Mouse (Mus musculus) megakaryocyte-erythroid progenitor cell, adult 5-6 weeks (primary cell): ENCODE results near the gene Kif19a. TPM values are rescaled to one million over a fixed set of nuclear protein-coding genes. Genes with fewer than 3 reads are reported as not detected.
A peak's percentile ranks its signal among the peaks of the same experiment; 100 is the strongest.

Source experiments
- ATAC-seq: replicated peaks from 2 replicates; pipeline ENCODE4 v1.8.0; 2016; ENCODE audit warnings: mild to moderate bottlenecking, inconsistent platforms; ENCODE audit not compliant: severe bottlenecking, poor library complexity, low FRiP score, low TSS enrichment
- total RNA-seq, 2 experiments: library from RNA; stranded (forward) in 1 of 2; stranded (reverse) in 1 of 2; fragments of 200-1000, 215-1000 nt in 1 of 2; fragments of >200 nt in 1 of 2; fragmentation: Nextera tagmentation in 1 of 2; gene quantifications; 2 replicates each; pipeline ENCODE4 v1.2.3; 2014 to 2017

The Kif19a gene
- not detected in 2 replicates for total RNA-seq (2014; fragmentation: Nextera tagmentation)
- not detected in 2 replicates for total RNA-seq (2017)

GRCm38 (mm10) chr11:114764820-114765818, at the start of gene Kif19a:
TSS of gene Kif19a (plus strand) at chr11:114765388.
- peak; percentile 88 for ATAC-seq

DNA sequence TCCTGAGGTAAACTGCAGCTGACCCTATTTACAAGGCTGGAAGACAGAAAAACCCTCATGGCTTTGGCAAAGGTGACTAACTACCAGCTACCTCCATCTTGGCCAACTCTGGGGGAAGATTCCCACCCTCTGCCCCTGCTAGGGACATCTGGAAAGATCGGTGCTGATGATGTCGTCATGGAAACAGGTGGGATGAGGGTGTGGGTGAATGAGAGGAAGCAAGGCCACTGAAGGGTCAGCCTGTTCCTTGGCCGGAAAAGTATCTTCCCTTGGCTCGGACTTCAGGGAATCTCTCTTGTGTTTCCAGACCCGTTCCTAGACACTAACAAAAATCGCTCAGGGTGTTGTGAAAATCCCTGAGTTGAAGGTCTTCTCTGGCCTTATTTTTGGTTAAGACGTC, 49.7 kb upstream of the Kif19a start:
- no peak for ATAC-seq

DNA sequence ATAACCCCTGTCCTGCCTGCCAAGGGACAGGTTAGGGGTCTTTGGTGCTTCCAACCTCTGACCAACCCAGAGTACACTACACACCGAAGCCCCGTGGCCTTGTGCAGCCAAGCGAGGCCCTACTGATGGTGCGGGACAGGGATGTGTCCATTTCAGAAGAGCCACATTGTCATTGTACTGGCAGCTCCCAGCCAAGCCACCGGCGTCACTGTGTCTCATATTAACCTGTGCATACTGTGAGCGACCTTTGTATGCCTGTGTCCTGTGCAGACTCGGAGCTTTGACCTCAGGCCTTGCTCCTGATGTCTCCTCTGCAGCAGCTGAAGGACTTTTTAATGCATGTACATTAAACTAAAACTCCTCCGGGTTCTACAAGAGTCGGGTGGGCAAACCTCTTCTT, 44.7 kb upstream of the Kif19a start:
- no peak for ATAC-seq

GRCm38 (mm10) chr11:114722438-114722837, 42.8 kb upstream of the Kif19a start:
- ATAC-seq = no peak

- ATAC-seq = no peak
Observed at GRCm38 (mm10) chr11:114723030-114723429, 42.2 kb upstream of the Kif19a start.

- ATAC-seq = no peak
Observed at GRCm38 (mm10) chr11:114724787-114725590, 40.2 kb upstream of the Kif19a start.

DNA sequence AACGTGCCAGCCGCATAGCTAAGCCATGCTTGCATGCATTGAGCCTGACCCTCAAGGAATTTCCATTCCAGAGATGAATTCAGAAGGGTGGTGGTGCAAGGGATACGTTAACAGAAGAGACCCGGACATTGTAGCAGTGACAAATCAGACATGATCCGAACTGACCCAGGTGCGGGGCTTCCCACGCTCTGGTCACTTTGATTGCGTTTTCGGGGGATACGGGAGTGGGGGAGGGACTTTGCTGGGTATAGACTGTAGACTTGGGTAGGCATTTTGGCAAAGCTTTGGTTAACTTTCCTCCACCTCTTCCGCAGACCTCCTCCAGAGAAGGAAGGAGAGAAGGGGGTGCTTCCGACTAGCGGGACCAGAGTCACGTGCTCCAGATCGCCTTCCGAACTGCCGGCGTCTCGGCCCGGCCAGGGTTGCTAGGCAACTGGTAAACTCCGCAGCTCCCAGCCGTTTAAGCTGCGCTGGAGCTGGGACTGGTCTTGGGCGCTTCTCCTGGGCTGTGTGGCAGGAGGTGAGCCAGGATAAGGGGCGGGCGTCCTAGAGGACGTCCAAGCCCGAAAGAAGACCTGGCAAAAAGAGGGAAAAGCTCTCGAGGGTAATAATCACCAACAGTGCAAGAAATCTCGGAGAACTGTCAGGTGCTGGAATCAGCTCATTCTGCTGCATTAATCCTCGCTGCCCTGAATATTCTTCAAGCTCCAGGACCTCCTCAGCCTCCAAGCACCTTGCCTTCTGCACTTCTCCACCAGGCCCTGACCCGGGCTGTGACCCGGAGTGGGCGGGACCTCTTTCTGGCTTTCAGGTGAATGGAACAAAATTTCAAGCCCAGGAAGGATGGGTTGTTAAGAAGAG, 38.0 kb upstream of the Kif19a start, which contains the start of gene Dnaic2:
TSS of gene Dnaic2 (plus strand) at position 444 of the 861 bp plus-strand sequence.
- ATAC-seq = no peak

GRCm38 (mm10) chr11:114727826-114728186, 37.4 kb upstream of the Kif19a start:
- no peak for ATAC-seq

- no peak for ATAC-seq
Observed at GRCm38 (mm10) chr11:114728333-114728732, 36.9 kb upstream of the Kif19a start.

DNA sequence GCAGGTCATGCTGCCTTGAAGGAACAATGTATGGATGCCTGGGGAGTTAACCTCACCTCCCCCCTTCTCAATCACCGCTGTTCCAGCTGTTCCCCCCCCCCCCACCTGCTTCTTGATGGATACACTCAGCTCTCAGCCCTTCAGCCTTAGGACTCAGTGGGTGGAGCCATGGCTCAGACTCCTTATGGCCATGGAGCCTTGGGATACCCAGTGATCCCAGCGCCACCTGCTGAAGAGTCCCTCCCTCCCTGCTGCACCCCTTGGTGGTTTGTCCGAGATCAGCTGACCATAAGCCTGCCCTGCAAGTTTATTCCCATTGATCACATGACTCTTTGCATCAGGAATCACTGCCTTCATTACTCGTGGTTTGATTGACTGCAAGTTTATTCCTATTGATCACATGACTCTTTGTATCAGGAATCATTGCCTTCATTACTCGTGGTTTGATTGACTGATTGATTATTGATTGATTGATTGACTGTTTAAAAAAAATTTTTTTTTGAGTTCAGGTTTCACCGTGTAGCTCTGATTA, 35.3 kb upstream of the Kif19a start:
- no peak for ATAC-seq

- no peak for ATAC-seq
Observed at GRCm38 (mm10) chr11:114731711-114732110, 33.5 kb upstream of the Kif19a start.

DNA sequence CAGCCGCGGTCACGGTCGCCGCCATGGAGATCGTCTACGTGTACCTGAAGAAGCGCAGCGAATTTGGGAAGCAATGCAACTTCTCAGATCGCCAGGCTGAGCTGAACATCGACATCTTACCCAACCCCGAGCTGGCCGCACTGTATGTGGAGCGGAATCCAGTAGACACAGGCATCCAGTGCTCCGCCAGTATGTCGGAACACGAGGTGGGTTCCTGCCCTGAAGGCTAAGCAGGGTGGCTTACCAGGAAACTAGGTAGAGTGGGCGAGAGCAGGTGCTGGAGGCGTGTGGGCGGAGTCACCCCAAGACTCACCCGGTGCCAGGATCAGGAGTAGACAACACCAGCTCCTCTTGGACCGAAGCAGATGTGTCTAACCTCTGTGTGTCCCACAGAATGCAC, 32.3 kb upstream of the Kif19a start:
- no peak for ATAC-seq

DNA sequence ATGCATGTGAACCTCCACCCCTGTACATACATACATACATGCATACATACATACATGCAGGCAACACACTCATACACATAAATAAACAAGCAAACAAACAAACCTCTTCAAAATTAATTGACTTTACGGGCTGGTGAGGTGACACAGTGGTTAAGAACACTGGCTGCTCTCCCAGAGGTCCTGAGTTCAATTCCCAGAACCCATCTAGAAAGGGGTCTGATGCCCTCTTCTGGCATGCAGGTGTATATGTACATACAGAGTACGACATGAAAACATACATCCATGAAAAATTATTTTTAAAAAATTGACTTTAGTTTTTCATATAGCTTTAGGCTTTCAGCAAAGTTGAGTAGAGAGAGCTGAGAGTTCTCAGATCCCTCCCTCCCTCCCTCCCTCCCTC, 29.1 kb upstream of the Kif19a start:
- no peak for ATAC-seq

GRCm38 (mm10) chr11:114736913-114737624, 28.1 kb upstream of the Kif19a start:
- ATAC-seq = no peak; the same call in 1 of the 2 replicates

- no peak for ATAC-seq
Observed at GRCm38 (mm10) chr11:114740598-114740997, 24.6 kb upstream of the Kif19a start.

- no peak for ATAC-seq
Observed at GRCm38 (mm10) chr11:114741451-114741850, 23.7 kb upstream of the Kif19a start.

- ATAC-seq = peak; percentile 97
Observed at GRCm38 (mm10) chr11:114745134-114745533, 20.1 kb upstream of the Kif19a start.

- ATAC-seq = no peak
Observed at GRCm38 (mm10) chr11:114747564-114748138, 17.5 kb upstream of the Kif19a start.
